Mouse (Mus musculus) embryonic fibroblast, embryonic 13.5 days (primary cell): ENCODE data around the gene Lyzl6.

Source experiments
- CTCF ChIP-seq: IDR thresholded peaks from 2 replicates; pipeline ENCODE4 v1.5.1; 2011; ENCODE audit warnings: mild to moderate bottlenecking, control low read depth, low read length, moderate library complexity, borderline replicate concordance; ENCODE audit not compliant: insufficient read depth
- POLR2A ChIP-seq: IDR thresholded peaks from 2 replicates; pipeline ENCODE4 v1.6.1; 2011; ENCODE audit warnings: low read depth, mild to moderate bottlenecking, control low read depth, low read length, moderate library complexity

DNA sequence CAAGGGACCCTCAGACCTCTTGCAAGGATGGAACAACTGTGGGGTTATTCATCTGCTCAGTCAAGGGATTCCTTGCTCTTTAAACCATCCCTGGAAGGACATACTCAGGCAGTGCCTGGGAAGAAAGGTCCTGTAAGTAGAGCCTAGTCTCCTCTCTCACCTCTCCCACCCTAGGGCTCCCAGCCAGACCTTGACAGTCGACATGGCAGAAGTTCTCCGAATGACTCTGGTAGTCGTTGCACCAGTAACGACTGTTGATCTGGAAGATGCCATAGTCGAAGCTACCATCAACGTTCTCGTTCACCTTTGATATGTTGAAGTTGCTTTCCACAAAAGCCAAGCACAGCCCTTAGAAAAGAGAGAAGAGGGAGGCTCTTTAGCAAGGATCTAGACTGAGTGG is 3.9 kb downstream of the Lyzl6 start:
- TF ChIP-seq POLR2A, result no peak
- no peak for TF ChIP-seq CTCF
